Mouse (Mus musculus): ENCODE data around the gene Ddah2. TPM values are rescaled to one million over a fixed set of nuclear protein-coding genes. Genes with fewer than 3 reads are reported as not detected.

Ddah2 gene
- polyA plus RNA-seq, 2 experiments = 271 to 358 TPM

- Histone ChIP-seq H3K9me3 (ENCODE audit: control insufficient read depth, low read length) (no peaks in the 10 kb centered on the region), H3K27me3 (ENCODE audit: control insufficient read depth, insufficient read depth, low read length) (peaks cover 23% of the 10 kb centered on the region), H3K4me1 (ENCODE audit: control insufficient read depth, insufficient read depth, low read length) (peaks cover 24% of the 10 kb centered on the region), H3K4me2 (replicated peaks; ENCODE audit: low read depth, low read length, severe bottlenecking) (peak within 1 kb of the TSS; percentile 56), H3K36me3 (ENCODE audit: control insufficient read depth, insufficient read depth, low read length) (peaks cover 30% of the 10 kb centered on the region), H3K27ac (replicated peaks; ENCODE audit: low read depth, low read length) (peak within 1 kb of the TSS; percentile 20; the same call in 1 of the 2 replicates), H3K9ac (ENCODE audit: low read depth, low read length, severe bottlenecking) (peak within 1 kb of the TSS; percentile 25), H3K4me3 (replicated peaks; ENCODE audit: low read length) (peak within 1 kb of the TSS; percentile 25)
- TF ChIP-seq POLR2A (IDR thresholded peaks at IDR 0.05; ENCODE audit: borderline replicate concordance, extremely low read depth, insufficient read depth, insufficient read length) = no peak
- ATAC-seq (ENCODE audit: low FRiP score, low read depth) (peak; percentile 43; the same call in 1 of the 2 replicates), DNase-seq (ENCODE audit: low spot score) (no peak)
- WGBS = 2% methylated on average over 45 of the region's 48 CpGs
Measured at GRCm38 (mm10) chr17:35064951-35065947, 6.4 kb downstream of the Ddah2 start, which contains the start of gene Ly6g6c. Gene Ly6g6c (plus strand): TSS chr17:35065388.

- peak within 1 kb of the TSS; percentile 56 for H3K4me2 ChIP-seq (replicated peaks; ENCODE audit: low read depth, low read length, severe bottlenecking)
- peaks cover 22% of the 10 kb centered on the region for H3K36me3 ChIP-seq (ENCODE audit: control insufficient read depth, insufficient read depth, low read length)
- no peak for TF ChIP-seq POLR2A (IDR thresholded peaks at IDR 0.05; ENCODE audit: borderline replicate concordance, extremely low read depth, insufficient read depth, insufficient read length)
- WGBS = 51% methylated on average over 10 of the region's 10 CpGs
- ATAC-seq (ENCODE audit: low FRiP score, low read depth) (no peak), DNase-seq (ENCODE audit: low spot score) (no peak)
- H3K4me1 ChIP-seq (ENCODE audit: control insufficient read depth, insufficient read depth, low read length) = peaks cover 15% of the 10 kb centered on the region
- H3K27me3 ChIP-seq (ENCODE audit: control insufficient read depth, insufficient read depth, low read length) = peaks cover 23% of the 10 kb centered on the region
- no peaks in the 10 kb centered on the region for H3K9me3 ChIP-seq (ENCODE audit: control insufficient read depth, low read length)
- H3K27ac ChIP-seq (replicated peaks; ENCODE audit: low read depth, low read length) = peak within 1 kb of the TSS; percentile 20; the same call in 1 of the 2 replicates
- H3K9ac ChIP-seq (ENCODE audit: low read depth, low read length, severe bottlenecking) = peak within 1 kb of the TSS; percentile 25
- peak within 1 kb of the TSS; percentile 25 for H3K4me3 ChIP-seq (replicated peaks; ENCODE audit: low read length)
Measured at GRCm38 (mm10) chr17:35066084-35066483, 7.2 kb downstream of the Ddah2 start, which contains the start of gene Mpig6b. Gene Mpig6b (minus strand): TSS chr17:35066184.

- H3K27me3 ChIP-seq (ENCODE audit: control insufficient read depth, insufficient read depth, low read length) = peaks cover 23% of the 10 kb centered on the region
- DNase-seq (ENCODE audit: low spot score) (no peak), ATAC-seq (ENCODE audit: low FRiP score, low read depth) (no peak)
- peaks cover 15% of the 10 kb centered on the region for H3K4me1 ChIP-seq (ENCODE audit: control insufficient read depth, insufficient read depth, low read length)
- no peak overlapping the region for H3K9ac ChIP-seq (ENCODE audit: low read depth, low read length, severe bottlenecking)
- no peak overlapping the region for H3K4me2 ChIP-seq (replicated peaks; ENCODE audit: low read depth, low read length, severe bottlenecking)
- no peak overlapping the region for H3K27ac ChIP-seq (replicated peaks; ENCODE audit: low read depth, low read length)
- TF ChIP-seq POLR2A (IDR thresholded peaks at IDR 0.05; ENCODE audit: borderline replicate concordance, extremely low read depth, insufficient read depth, insufficient read length) = no peak
- H3K4me3 ChIP-seq (replicated peaks; ENCODE audit: low read length) = no peak overlapping the region
- 78% methylated on average over 17 of the region's 17 CpGs for WGBS
- no peaks in the 10 kb centered on the region for H3K9me3 ChIP-seq (ENCODE audit: control insufficient read depth, low read length)
- peaks cover under 1% of the 10 kb centered on the region for H3K36me3 ChIP-seq (ENCODE audit: control insufficient read depth, insufficient read depth, low read length)
Measured at GRCm38 (mm10) chr17:35068213-35068914, 9.5 kb downstream of the Ddah2 start.

GRCm38 (mm10) chr17:35070556-35071229 is 11.9 kb downstream of the Ddah2 start:
- Histone ChIP-seq H3K4me2 (replicated peaks; ENCODE audit: low read depth, low read length, severe bottlenecking) (no peak overlapping the region), H3K9me3 (ENCODE audit: control insufficient read depth, low read length) (no peaks in the 10 kb centered on the region), H3K27me3 (ENCODE audit: control insufficient read depth, insufficient read depth, low read length) (peaks cover 14% of the 10 kb centered on the region), H3K27ac (replicated peaks; ENCODE audit: low read depth, low read length) (no peak overlapping the region), H3K36me3 (ENCODE audit: control insufficient read depth, insufficient read depth, low read length) (no peaks in the 10 kb centered on the region), H3K4me1 (ENCODE audit: control insufficient read depth, insufficient read depth, low read length) (peaks cover 3% of the 10 kb centered on the region; the same call in 1 of the 2 replicates), H3K4me3 (replicated peaks; ENCODE audit: low read length) (no peak overlapping the region), H3K9ac (ENCODE audit: low read depth, low read length, severe bottlenecking) (no peak overlapping the region)
- TF ChIP-seq POLR2A (IDR thresholded peaks at IDR 0.05; ENCODE audit: borderline replicate concordance, extremely low read depth, insufficient read depth, insufficient read length) = no peak
- DNase-seq (ENCODE audit: low spot score) = no peak
- WGBS = 66% methylated on average over 6 of the region's 6 CpGs
- no peak for ATAC-seq (ENCODE audit: low FRiP score, low read depth)
